Mouse (Mus musculus) cerebellum, adult 2 months (tissue): Measurements from ENCODE around the gene Spryd3.

Source experiments
- CTCF ChIP-seq: fragments of 200-500 bp; IDR thresholded peaks from 2 replicates; pipeline ENCODE4 v1.5.1; 2011; ENCODE audit warnings: low read depth, mild to moderate bottlenecking, control low read depth, low read length, moderate library complexity, borderline replicate concordance; ENCODE audit not compliant: insufficient read depth
- POLR2A ChIP-seq: fragments of 200-500 bp; IDR thresholded peaks from 2 replicates; pipeline ENCODE4 v1.6.1; 2011; ENCODE audit warnings: low read length, control low read depth, borderline replicate concordance; ENCODE audit not compliant: insufficient read depth

DNA sequence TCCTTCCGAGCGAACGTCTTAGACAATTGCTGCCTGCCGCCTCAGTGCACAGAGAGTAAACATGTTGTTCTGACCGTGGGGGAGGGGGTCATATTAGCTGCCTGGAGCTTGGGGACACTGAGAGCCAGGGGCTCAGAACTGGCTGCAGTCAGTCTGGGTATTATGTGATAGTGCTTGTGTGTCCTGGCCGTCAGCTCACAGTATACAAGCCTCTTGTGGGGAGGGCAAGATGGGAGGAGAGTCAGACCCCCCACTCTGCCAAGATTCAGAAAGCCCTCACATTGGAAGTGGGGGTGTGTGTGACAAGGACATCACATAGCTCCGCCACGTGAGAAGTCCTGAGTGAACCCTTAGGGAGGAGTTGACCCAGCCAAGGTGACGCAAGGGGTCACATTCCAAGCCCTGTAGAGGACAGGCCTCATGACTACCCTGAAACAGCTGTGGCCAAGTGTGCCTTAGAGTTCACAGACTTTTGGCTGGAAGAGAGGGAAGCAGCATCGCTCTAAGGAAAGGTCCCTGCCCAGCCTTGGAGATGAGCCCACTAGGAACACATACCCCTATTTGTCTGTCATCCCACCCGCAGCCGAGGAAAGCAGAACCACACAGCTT, 32.0 kb downstream of the Spryd3 start:
- TF ChIP-seq POLR2A (no peak), CTCF (no peak)
